Mouse (Mus musculus) olfactory bulb, adult 2 months (tissue): ENCODE data around the gene Ube3b.

Experiments
- CTCF ChIP-seq: fragments of 200-500 bp; IDR thresholded peaks from 2 replicates; pipeline ENCODE4 v1.5.1; 2012; ENCODE audit warnings: low read depth, mild to moderate bottlenecking, low read length, moderate library complexity; ENCODE audit not compliant: insufficient read depth
- POLR2A ChIP-seq: fragments of 200-500 bp; IDR thresholded peaks from 2 replicates; pipeline ENCODE4 v1.6.1; 2012; ENCODE audit warnings: mild to moderate bottlenecking, low read depth, low read length, moderate library complexity; ENCODE audit not compliant: insufficient read depth

DNA sequence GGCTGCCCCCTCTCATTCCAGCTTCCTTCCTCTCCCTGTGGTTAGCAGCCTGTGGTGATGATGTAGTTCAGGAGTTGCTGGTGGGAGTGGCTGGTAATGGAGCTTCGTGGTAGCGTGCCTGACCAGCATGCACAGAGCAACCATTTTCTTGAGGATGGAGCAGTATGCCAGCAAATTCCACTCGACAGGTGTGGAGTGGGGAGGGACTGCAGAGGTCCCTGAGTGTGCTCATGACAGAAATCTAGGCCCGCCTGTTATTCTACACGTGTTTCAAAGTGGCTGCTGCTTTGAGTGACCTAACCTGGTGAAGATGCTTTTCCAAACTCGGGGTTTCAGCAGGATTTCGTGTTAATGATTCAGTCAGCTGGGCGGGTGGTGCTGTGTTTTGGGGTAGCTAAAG is 4.0 kb downstream of the Ube3b start:
- no peak for TF ChIP-seq POLR2A
- TF ChIP-seq CTCF = no peak
